7 mouse cellular contexts compared by ENCODE assay signal in genomic region chr3:115660701-115661460, GRCm38 (mm10). TPM values are rescaled to one million over a fixed set of nuclear protein-coding genes. Genes with fewer than 3 reads are reported as not detected.
DNase-seq lines count a peak whose midpoint lies in the region; ATAC-seq and TF ChIP-seq lines count a peak whose summit lies in the region.

No protein-coding gene starts in this region.

- no peak overlapping the region for H3K4me3 ChIP-seq in embryonic facial prominence, embryonic 10.5 days
- no peak overlapping the region for H3K4me3 ChIP-seq in heart, adult 2 months
- H3K4me3 ChIP-seq in kidney, adult 2 months (ENCODE audit: insufficient read depth, low read depth, low read length) = no peak overlapping the region
- no peak overlapping the region for H3K4me3 ChIP-seq in limb, embryonic 12.5 days (replicated peaks)
- no peak overlapping the region for H3K4me3 ChIP-seq in midbrain, postnatal 0 days (ENCODE audit: low read depth, low read length)

- DNase-seq in adrenal gland, adult 18-20 months (ENCODE audit: low spot score in 2 of 2) = peak; percentile 57 to 65
- peak; percentile 73 for DNase-seq in embryonic facial prominence, embryonic 10.5 days (ENCODE audit: low spot score)
- peak; percentile 80 to 81 for DNase-seq in heart, adult 2 months
- peak; percentile 74 for DNase-seq in kidney, adult 2 months
- peak; percentile 87 for DNase-seq in midbrain, postnatal 0 days (ENCODE audit: low spot score)
- DNase-seq in spleen, postnatal 14 days (ENCODE audit: low spot score in 2 of 2) = peak; percentile 60 to 70

- peak; percentile 98 for TF ChIP-seq EP300 in heart, adult 2 months (IDR thresholded peaks at IDR 0.05; ENCODE audit: insufficient read depth, low read depth, low read length)

- H3K27me3 ChIP-seq in embryonic facial prominence, embryonic 10.5 days (replicated peaks; ENCODE audit: low read depth, poor library complexity, severe bottlenecking) = no peaks in the 10 kb centered on the region
- no peaks in the 10 kb centered on the region for H3K27me3 ChIP-seq in heart, adult 2 months (ENCODE audit: control insufficient read depth, insufficient read depth, low read length)
- H3K27me3 ChIP-seq in kidney, adult 2 months (replicated peaks; ENCODE audit: control insufficient read depth, insufficient read depth, low read length) = no peaks in the 10 kb centered on the region; the same call in 1 of the 2 replicates
- no peaks in the 10 kb centered on the region for H3K27me3 ChIP-seq in limb, embryonic 12.5 days
- no peaks in the 10 kb centered on the region for H3K27me3 ChIP-seq in midbrain, postnatal 0 days (ENCODE audit: insufficient read depth, low read length)

- no peak overlapping the region for H3K27ac ChIP-seq in embryonic facial prominence, embryonic 10.5 days (replicated peaks)
- no peak overlapping the region for H3K27ac ChIP-seq in heart, adult 2 months
- no peak overlapping the region for H3K27ac ChIP-seq in kidney, adult 2 months (ENCODE audit: insufficient read depth, low read depth, low read length)
- no peak overlapping the region for H3K27ac ChIP-seq in limb, embryonic 12.5 days
- no peak overlapping the region for H3K27ac ChIP-seq in midbrain, postnatal 0 days (ENCODE audit: low read depth, low read length)

- TF ChIP-seq POLR2A in heart, adult 2 months (IDR thresholded peaks at IDR 0.05; ENCODE audit: insufficient read depth, low read depth, low read length) = 0 out of 2 replicates have a peak, but pooled peaks have one; percentile 14
- TF ChIP-seq POLR2A in kidney, adult 2 months (IDR thresholded peaks at IDR 0.05; ENCODE audit: low read depth, low read length) = no peak

- intact Hi-C loops in heart, adult 2 months (cut with DNase I) = loop anchor here (1.0 to 5.0 kb wide), 4 partner anchors 52 to 276 kb away; partner anchors contain the start of gene Dph5

- no peaks in the 10 kb centered on the region for H3K4me1 ChIP-seq in embryonic facial prominence, embryonic 10.5 days
- H3K4me1 ChIP-seq in heart, adult 2 months (ENCODE audit: control insufficient read depth, insufficient read depth, low read length) = peaks cover 2% of the 10 kb centered on the region
- H3K4me1 ChIP-seq in kidney, adult 2 months (ENCODE audit: control insufficient read depth, insufficient read depth, low read length) = no peaks in the 10 kb centered on the region
- peaks cover 3% of the 10 kb centered on the region; the same call in 1 of the 2 replicates for H3K4me1 ChIP-seq in limb, embryonic 12.5 days (replicated peaks)
- no peaks in the 10 kb centered on the region for H3K4me1 ChIP-seq in midbrain, postnatal 0 days (ENCODE audit: insufficient read depth, low read length)

- no peaks in the 10 kb centered on the region for H3K36me3 ChIP-seq in embryonic facial prominence, embryonic 10.5 days (replicated peaks)
- H3K36me3 ChIP-seq in heart, adult 2 months (ENCODE audit: control insufficient read depth, insufficient read depth, low read length) = no peaks in the 10 kb centered on the region
- H3K36me3 ChIP-seq in kidney, adult 2 months (ENCODE audit: control insufficient read depth, insufficient read depth, low read length) = no peaks in the 10 kb centered on the region
- H3K36me3 ChIP-seq in limb, embryonic 12.5 days = no peaks in the 10 kb centered on the region
- H3K36me3 ChIP-seq in midbrain, postnatal 0 days (ENCODE audit: insufficient read depth, low read length) = no peaks in the 10 kb centered on the region

- 56% methylated on average over 9 of the region's 9 CpGs for WGBS in embryonic facial prominence, embryonic 10.5 days
- WGBS in heart, adult 2 months = 38% methylated on average over 9 of the region's 9 CpGs
- 34% methylated on average over 9 of the region's 9 CpGs for WGBS in kidney, adult 2 months
- 42% methylated on average over 9 of the region's 9 CpGs for WGBS in limb, embryonic 12.5 days
- WGBS in midbrain, postnatal 0 days = 60% methylated on average over 9 of the region's 9 CpGs

- H3K4me2 ChIP-seq in limb, embryonic 12.5 days = no peak overlapping the region
- H3K4me2 ChIP-seq in midbrain, postnatal 0 days (ENCODE audit: low read depth, low read length, poor library complexity, severe bottlenecking) = no peak overlapping the region

- TF ChIP-seq CTCF in heart, adult 2 months (IDR thresholded peaks at IDR 0.05) = peak; percentile 95
- peak; percentile 94 for TF ChIP-seq CTCF in kidney, adult 2 months (conservative IDR thresholded peaks at IDR 0.05; ENCODE audit: insufficient read depth, insufficient read length, low read depth, low read length)
- peak; percentile 91 for TF ChIP-seq CTCF in midbrain, postnatal 0 days (IDR thresholded peaks at IDR 0.05)

- H3K79me2 ChIP-seq in heart, adult 2 months (replicated peaks; ENCODE audit: control insufficient read depth, insufficient read depth, low read length) = no peaks in the 10 kb centered on the region

- H3K9ac ChIP-seq in heart, adult 2 months (ENCODE audit: low read depth, low read length) = no peak overlapping the region
- H3K9ac ChIP-seq in limb, embryonic 12.5 days (replicated peaks) = no peak overlapping the region
- H3K9ac ChIP-seq in midbrain, postnatal 0 days (replicated peaks; ENCODE audit: low read length, poor library complexity, severe bottlenecking) = no peak overlapping the region

- H3K9me3 ChIP-seq in embryonic facial prominence, embryonic 10.5 days = no peaks in the 10 kb centered on the region
- H3K9me3 ChIP-seq in limb, embryonic 12.5 days = no peaks in the 10 kb centered on the region
- H3K9me3 ChIP-seq in midbrain, postnatal 0 days (ENCODE audit: low read length) = no peaks in the 10 kb centered on the region

- ATAC-seq in limb, embryonic 12.5 days (ENCODE audit: insufficient number of reproducible peaks, insufficient read depth, low FRiP score, low TSS enrichment, low read depth) = peak; percentile 61
- peak; percentile 87 for ATAC-seq in midbrain, postnatal 0 days (ENCODE audit: low FRiP score)

RNA-seq across cellular contexts. Expression of gene S1pr1, which starts 54.0 kb away (rescaled TPM):
- 10 to 100 TPM; 16.8 to 25.6 TPM for total RNA-seq in adrenal gland, adult 18-20 months (2021)
- polyA plus RNA-seq in embryonic facial prominence, embryonic 10.5 days (2016; fragmentation: Nextera tagmentation; extraction: Ambion mirVana) = 10.8 and 11.2 TPM in 2 replicates
- 10 to 100 TPM; 53.8 to 72.1 TPM for total RNA-seq in heart, adult 2 months (2021)
- polyA plus RNA-seq in heart, adult 2 months (2012; rRNA removed) = 67.0 and 90.6 TPM in 2 replicates
- 23.1 and 24.0 TPM in 2 replicates for polyA plus RNA-seq in kidney, adult 2 months (2012; rRNA removed)
- 17.0 and 18.5 TPM in 2 replicates for polyA plus RNA-seq in limb, embryonic 12.5 days (2016; fragmentation: Nextera tagmentation; extraction: Ambion mirVana)
- 42.1 and 56.7 TPM in 2 replicates for total RNA-seq in midbrain, postnatal 0 days (2014; rRNA removed)
- polyA plus RNA-seq in midbrain, postnatal 0 days (2015; fragmentation: Nextera tagmentation; extraction: Ambion mirVana) = 32.9 and 34.2 TPM in 2 replicates
